Mouse (Mus musculus) liver, embryonic 13.5 days (tissue): Measurements from ENCODE around the gene Wdr1. TPM values are rescaled to one million over a fixed set of nuclear protein-coding genes. Genes with fewer than 3 reads are reported as not detected.
A peak's percentile ranks its signal among the peaks of the same experiment; 100 is the strongest.
"Not testable (repeated sequence)": the region's sequence is repeated elsewhere in the genome, so short reads cannot be mapped to it uniquely, and the experiment has no call there.

Source experiments
- ATAC-seq: fragments of 200-750 bp; cut with Nextera tagmentation; 2 replicates; pipeline ENCODE4 v1.8.0; 2017; ENCODE audit warnings: low read depth, mild to moderate bottlenecking, moderate number of reproducible peaks, moderate library complexity
- DNase-seq: peaks from one replicate; pipeline ENCODE4 v3.0.0; 2022
- H3K27ac ChIP-seq: fragments of 300-500 bp; sonication (generic); 2 replicates; pipeline ENCODE4 v1.5.1; 2015; ENCODE audit warnings: moderate library complexity, mild to moderate bottlenecking, inconsistent platforms
- H3K27me3 ChIP-seq: fragments of 300-500 bp; sonication (generic); 2 replicates; pipeline ENCODE4 v1.6.1; 2015; ENCODE audit warnings: mild to moderate bottlenecking, inconsistent platforms
- H3K36me3 ChIP-seq: fragments of 300-500 bp; sonication (generic); 2 replicates; pipeline ENCODE4 v1.6.1; 2015; ENCODE audit warnings: mild to moderate bottlenecking, inconsistent platforms
- H3K4me1 ChIP-seq: fragments of 300-500 bp; sonication (generic); replicated peaks from 2 replicates; pipeline ENCODE4 v1.6.1; 2015; ENCODE audit warnings: inconsistent platforms
- H3K4me2 ChIP-seq: fragments of 300-500 bp; sonication (generic); 2 replicates; pipeline ENCODE4 v1.6.1; 2015; ENCODE audit warnings: inconsistent platforms, mild to moderate bottlenecking, moderate library complexity
- H3K4me3 ChIP-seq: fragments of 300-500 bp; sonication (generic); replicated peaks from 2 replicates; pipeline ENCODE4 v1.5.1; 2015; ENCODE audit warnings: mild to moderate bottlenecking, inconsistent platforms
- H3K9ac ChIP-seq: fragments of 300-500 bp; sonication (generic); 2 replicates; pipeline ENCODE4 v1.6.1; 2015; ENCODE audit warnings: mild to moderate bottlenecking, inconsistent platforms
- H3K9me3 ChIP-seq: fragments of 300-500 bp; sonication (generic); replicated peaks from 2 replicates; pipeline ENCODE4 v1.6.1; 2016; ENCODE audit warnings: inconsistent platforms
- WGBS: fragments of 180-500 bp; shearing (Covaris S2); methylation state at CpG from one replicate; pipeline ENCODE4 v1.1.7; 2015; ENCODE audit not compliant: insufficient replicate concordance; 5-methylcytosine and 5-hydroxymethylcytosine counted together
- polyA plus RNA-seq: library from polyadenylated mRNA; unstranded; fragments of >200 nt; fragmentation: Nextera tagmentation; extraction: Ambion mirVana; gene quantifications from 2 replicates; pipeline ENCODE4 v1.2.1, GENCODE M21; 2015

The Wdr1 gene
- 89.7 and 98.1 TPM in 2 replicates for polyA plus RNA-seq

DNA sequence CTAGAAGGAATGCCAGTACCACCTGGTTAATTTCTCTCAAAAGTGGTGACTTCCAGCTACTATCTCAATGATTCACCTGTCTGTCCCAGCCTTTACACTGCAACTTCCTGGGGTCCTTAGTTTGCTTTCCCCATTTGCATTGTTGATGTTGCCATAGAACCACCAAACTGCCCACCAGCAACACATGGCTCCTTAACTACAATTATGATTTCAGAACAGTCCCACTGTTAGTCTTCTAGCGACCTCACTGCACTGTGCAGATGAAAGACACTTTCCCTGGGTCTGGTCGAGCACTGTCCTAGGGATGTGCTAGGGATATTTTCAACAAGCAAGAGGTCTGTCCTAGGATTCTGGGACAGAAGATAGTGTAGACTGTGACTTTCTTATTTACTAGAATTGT lies at the start of gene Wdr1:
Wdr1 (minus strand) TSS at position 101 of the 400 bp plus-strand sequence.
- no peaks in the 10 kb centered on the region for H3K27me3 ChIP-seq
- 72% methylated on average over 2 of the region's 2 CpGs for WGBS
- no peak for DNase-seq
- peaks cover 33% of the 10 kb centered on the region for H3K4me1 ChIP-seq
- no peak for ATAC-seq
- peak within 1 kb of the TSS; percentile 94 for H3K9ac ChIP-seq
- H3K27ac ChIP-seq, result peak within 1 kb of the TSS; percentile 93
- H3K36me3 ChIP-seq, result peaks cover 19% of the 10 kb centered on the region
- no peaks in the 10 kb centered on the region for H3K9me3 ChIP-seq
- H3K4me2 ChIP-seq, result peak within 1 kb of the TSS; percentile 85
- H3K4me3 ChIP-seq, result peak within 1 kb of the TSS; percentile 90

DNA sequence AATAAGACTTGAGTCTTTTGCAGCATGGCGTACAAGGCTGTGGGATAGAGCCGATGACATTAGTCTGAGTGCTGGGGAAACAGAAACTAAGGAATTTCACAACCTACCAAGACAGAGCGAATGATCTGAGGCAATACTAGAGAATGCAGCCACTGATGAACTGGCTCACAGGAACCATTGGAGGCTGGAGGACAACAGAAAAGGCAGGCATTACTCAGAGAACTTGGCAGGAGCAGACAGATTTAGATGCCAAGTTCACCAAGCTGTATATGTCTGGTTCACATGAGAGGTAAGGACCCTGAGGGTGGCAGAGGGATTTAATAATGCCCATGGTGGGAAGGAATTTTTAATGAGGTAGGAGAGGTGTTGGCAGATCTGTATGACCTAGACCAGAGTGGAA lies 48.1 kb upstream of the Wdr1 start:
- Histone ChIP-seq H3K27ac (no peak overlapping the region), H3K36me3 (no peaks in the 10 kb centered on the region), H3K4me3 (no peak overlapping the region), H3K9me3 (no peaks in the 10 kb centered on the region), H3K27me3 (no peaks in the 10 kb centered on the region), H3K4me1 (no peaks in the 10 kb centered on the region), H3K9ac (no peak overlapping the region), H3K4me2 (no peak overlapping the region)
- ATAC-seq, result no peak
- WGBS, result 65% methylated on average over 3 of the region's 3 CpGs
- DNase-seq, result no peak

DNA sequence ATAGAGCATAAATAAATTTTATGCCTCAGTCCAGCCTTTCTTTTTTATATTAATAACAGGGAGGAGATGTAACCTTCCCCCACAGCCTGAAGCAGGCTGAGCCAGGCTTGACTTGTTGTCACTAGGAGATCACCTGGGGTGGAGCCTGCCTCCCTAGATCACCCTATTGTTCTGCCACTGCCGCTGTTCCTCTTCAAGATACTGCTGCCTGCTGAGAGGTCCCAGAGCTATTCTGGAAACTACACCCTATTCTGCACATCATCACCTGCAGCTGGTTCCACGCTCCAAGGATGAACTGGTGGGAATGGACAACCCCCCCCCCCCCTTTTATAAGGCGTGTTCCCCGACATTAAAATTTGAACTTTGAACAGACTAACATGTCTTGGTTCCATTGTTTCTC lies 45.2 kb upstream of the Wdr1 start:
- ATAC-seq, H3K36me3 ChIP-seq, H3K4me2 ChIP-seq, H3K9me3 ChIP-seq, H3K4me3 ChIP-seq, H3K27me3 ChIP-seq, H3K9ac ChIP-seq, DNase-seq, H3K4me1 ChIP-seq, H3K27ac ChIP-seq: not testable (repeated sequence)
- 80% methylated on average over 4 of the region's 4 CpGs for WGBS

DNA sequence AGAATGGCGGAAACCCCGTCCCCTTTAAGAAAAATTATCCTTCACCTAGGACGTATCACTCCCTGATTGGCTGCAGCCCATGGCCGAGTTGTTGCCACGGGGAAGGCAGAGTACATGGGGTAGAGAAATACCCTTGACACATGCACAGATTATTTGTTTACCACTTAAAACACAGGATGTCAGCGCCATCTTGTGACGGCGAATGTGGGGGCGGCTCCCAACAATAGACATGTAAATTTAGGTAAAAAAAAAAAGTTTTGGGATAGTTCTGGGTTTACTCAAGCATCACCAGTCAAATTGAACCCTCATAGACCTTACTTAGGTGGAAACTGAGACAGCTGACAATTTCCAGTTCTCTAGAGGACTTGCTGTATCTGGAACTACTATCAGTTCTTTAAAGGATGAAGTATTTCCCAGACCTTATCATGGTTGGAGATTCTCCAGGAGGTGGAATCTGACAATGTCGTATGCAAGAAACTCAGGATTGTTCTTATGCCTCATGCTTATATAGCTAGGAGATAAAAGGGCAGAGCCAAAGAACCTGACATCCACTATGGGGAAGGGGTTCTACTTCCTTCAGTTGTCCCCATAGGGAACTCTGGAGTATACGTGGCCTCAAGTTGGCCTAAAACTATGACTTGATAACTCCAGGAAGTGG lies 35.8 kb upstream of the Wdr1 start:
- Histone ChIP-seq H3K4me1 (no peaks in the 10 kb centered on the region), H3K27me3 (no peaks in the 10 kb centered on the region), H3K36me3 (no peaks in the 10 kb centered on the region), H3K4me2 (no peak overlapping the region), H3K9ac (no peak overlapping the region), H3K9me3 (no peaks in the 10 kb centered on the region), H3K4me3 (no peak overlapping the region), H3K27ac (no peak overlapping the region)
- DNase-seq (peak; percentile 7), ATAC-seq (no peak)
- WGBS, result 52% methylated on average over 11 of the region's 11 CpGs

DNA sequence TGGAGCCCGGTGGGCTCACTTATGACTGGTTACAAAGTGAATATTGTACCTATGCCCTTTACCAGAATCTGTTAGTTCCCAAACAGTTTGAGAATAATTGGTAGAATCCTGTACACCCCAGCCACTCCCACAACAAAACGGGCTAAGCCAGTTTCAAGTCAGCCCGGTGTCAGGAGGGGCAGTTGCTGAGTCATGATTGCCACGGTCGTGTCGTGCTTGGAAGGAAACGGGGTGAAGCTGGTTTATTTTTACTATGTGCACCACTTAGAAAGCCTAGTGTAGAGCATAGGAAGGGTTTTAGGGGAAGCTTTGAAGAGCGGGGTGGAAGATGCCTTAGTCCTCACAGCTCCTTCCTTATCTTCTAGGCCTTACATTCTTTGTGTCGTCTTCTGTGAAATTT lies 25.9 kb upstream of the Wdr1 start:
- ATAC-seq, result no peak
- 14% methylated on average over 9 of the region's 9 CpGs for WGBS

DNA sequence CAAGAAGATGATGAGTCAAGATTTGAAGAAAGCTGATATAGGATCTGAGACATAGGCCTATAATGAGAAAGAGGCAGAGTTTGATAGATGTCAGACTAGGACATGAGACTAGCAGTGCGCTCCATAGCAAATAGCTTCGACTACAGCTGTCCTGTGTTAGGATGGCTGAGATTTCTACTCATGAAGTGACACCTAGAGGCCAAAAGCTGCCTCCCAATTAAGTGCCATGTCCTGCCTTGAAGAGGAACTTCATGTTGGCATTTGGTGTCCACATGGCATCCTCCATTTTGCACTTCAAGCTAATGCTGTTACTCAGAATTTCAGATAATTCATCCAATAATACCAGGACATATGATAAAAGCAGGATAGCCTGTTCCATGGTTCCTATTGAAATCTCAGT lies 22.4 kb upstream of the Wdr1 start:
- Histone ChIP-seq H3K9ac (no peak overlapping the region), H3K36me3 (no peaks in the 10 kb centered on the region), H3K27me3 (no peaks in the 10 kb centered on the region), H3K4me2 (no peak overlapping the region), H3K4me3 (no peak overlapping the region), H3K9me3 (no peaks in the 10 kb centered on the region), H3K4me1 (peaks cover 5% of the 10 kb centered on the region), H3K27ac (no peak overlapping the region)
- ATAC-seq, result no peak
- 72% methylated on average over 2 of the region's 2 CpGs for WGBS
- DNase-seq, result no peak

More for the DNA sequence above, 25.9 kb upstream of the Wdr1 start:
- Histone ChIP-seq H3K27ac (no peak overlapping the region), H3K9ac (no peak overlapping the region), H3K4me3 (no peak overlapping the region), H3K9me3 (no peaks in the 10 kb centered on the region), H3K27me3 (no peaks in the 10 kb centered on the region), H3K36me3 (no peaks in the 10 kb centered on the region), H3K4me1 (peaks cover 5% of the 10 kb centered on the region), H3K4me2 (no peak overlapping the region)
- peak; percentile 13 for DNase-seq

DNA sequence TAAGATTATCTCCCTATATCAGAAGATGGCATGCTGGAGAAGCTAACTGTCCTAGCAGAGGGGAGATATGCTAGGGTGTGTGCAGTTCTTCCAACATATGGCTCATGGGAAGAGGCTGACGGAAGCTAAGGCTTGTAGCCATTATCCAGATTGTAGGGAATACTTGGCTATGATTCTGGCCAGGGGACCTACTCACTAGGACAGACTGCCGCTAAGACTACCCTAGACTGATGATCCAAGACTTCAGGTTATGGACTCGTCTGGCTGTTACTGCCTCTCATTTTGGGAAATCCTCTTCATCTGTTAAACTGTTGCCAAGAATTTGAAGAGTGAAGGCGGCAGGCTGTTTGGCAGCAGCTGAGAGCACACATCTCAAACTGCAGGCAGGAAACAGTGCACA lies 20.0 kb upstream of the Wdr1 start:
- no peaks in the 10 kb centered on the region for H3K27me3 ChIP-seq
- 60% methylated on average over 4 of the region's 4 CpGs for WGBS
- no peak overlapping the region for H3K27ac ChIP-seq
- DNase-seq (no peak), ATAC-seq (no peak)
- H3K4me2 ChIP-seq, result no peak overlapping the region
- no peak overlapping the region for H3K9ac ChIP-seq
- H3K4me3 ChIP-seq, result no peak overlapping the region
- H3K9me3 ChIP-seq, result no peaks in the 10 kb centered on the region
- no peaks in the 10 kb centered on the region for H3K4me1 ChIP-seq
- no peaks in the 10 kb centered on the region for H3K36me3 ChIP-seq

DNA sequence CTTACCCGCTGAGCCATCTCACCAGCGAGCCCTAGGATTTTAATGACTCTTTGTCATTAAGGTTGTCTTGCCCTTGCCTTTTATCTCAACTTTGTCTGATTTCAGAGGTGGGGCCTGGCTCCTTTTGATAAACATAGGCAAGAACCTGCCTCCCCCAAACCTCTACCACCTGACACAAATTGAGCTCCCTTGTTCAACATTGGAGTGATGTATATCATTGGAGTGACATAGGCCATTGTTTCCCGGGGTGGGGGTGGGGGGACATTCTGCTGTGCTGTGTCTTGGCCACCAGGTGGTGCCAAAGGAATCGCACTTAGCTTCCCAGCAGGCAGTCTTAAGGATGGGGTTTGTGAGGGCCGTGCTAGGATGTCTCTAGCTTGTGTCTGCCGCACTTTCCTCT lies 17.7 kb upstream of the Wdr1 start:
- Histone ChIP-seq H3K9me3 (no peaks in the 10 kb centered on the region), H3K4me2 (no peak overlapping the region), H3K9ac (no peak overlapping the region), H3K27me3 (no peaks in the 10 kb centered on the region), H3K27ac (no peak overlapping the region), H3K4me3 (no peak overlapping the region), H3K36me3 (no peaks in the 10 kb centered on the region), H3K4me1 (no peaks in the 10 kb centered on the region)
- DNase-seq (no peak), ATAC-seq (no peak)
- 30% methylated on average over 6 of the region's 6 CpGs for WGBS

DNA sequence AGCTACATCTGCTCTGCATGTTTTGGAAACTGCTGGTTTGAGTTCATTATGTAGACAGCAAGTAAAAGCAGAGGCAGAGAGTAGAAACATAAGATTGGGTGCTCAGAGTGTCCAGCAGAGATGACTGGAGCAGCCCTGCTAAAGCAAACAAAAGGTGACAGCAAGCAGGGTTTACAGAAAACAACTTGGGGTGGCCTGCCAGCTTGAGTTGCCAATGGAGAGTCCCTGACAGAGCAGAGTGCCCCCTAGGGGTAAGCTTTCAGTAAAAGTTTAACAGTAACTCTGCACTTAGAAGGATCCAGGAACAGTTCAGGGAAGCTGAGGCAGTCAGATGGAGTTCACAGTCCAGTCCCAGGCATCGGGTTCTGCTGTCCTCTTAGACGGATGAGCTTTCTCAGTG lies 7.9 kb upstream of the Wdr1 start:
- WGBS, result 58% methylated on average over 2 of the region's 2 CpGs
- no peaks in the 10 kb centered on the region for H3K27me3 ChIP-seq
- H3K27ac ChIP-seq, result no peak overlapping the region
- DNase-seq (no peak), ATAC-seq (no peak)
- no peak overlapping the region for H3K4me3 ChIP-seq
- no peaks in the 10 kb centered on the region for H3K36me3 ChIP-seq
- H3K4me1 ChIP-seq, result no peaks in the 10 kb centered on the region
- H3K4me2 ChIP-seq, result no peak overlapping the region
- no peaks in the 10 kb centered on the region for H3K9me3 ChIP-seq
- H3K9ac ChIP-seq, result no peak overlapping the region

DNA sequence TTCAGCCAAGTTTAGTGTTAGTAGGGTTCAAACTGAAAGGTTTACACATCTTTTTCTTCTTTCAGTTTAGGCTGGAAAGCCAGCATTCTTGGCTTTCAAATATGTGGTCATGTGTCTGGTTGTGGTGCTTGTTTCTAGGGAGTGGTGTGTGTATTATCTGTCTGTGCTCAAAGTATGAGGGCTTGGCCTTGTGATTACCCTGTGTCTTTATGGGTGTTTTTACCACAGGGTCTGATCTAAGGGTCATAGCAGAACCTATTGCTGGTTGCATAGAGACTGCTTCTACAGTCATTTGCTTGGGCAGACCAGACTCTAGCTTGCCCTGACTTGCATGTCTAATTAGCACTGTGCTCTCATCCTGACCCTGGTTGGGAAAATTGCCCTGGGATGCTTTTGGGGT lies 5.6 kb upstream of the Wdr1 start:
- Histone ChIP-seq H3K9ac (no peak overlapping the region), H3K9me3 (no peaks in the 10 kb centered on the region), H3K4me2 (no peak overlapping the region), H3K4me1 (no peaks in the 10 kb centered on the region), H3K4me3 (no peak overlapping the region), H3K27ac (no peak overlapping the region), H3K27me3 (no peaks in the 10 kb centered on the region), H3K36me3 (no peaks in the 10 kb centered on the region)
- DNase-seq, result no peak
- no peak for ATAC-seq

DNA sequence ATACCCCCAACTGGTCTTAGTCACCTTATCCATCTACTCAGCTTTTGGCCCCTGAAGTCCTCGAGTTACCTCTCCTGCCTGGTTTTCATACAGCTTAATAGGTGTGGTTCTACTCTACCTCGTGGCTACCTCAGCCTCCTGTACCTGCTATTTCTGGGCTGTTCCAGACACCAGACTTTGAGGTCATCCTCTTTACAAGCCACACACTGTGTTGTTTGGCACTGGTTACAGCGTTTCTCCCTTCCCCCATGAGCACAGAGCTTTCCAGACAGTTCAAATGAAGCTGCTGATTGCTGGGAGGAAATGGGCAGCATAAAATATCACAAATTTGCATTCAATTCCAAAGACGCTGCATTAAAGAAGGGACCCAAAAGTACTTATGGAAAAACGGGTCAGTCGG lies 1.8 kb upstream of the Wdr1 start:
- Histone ChIP-seq H3K27me3 (no peaks in the 10 kb centered on the region), H3K4me3 (no peak overlapping the region), H3K9ac (no peak overlapping the region), H3K36me3 (peaks cover 2% of the 10 kb centered on the region), H3K9me3 (no peaks in the 10 kb centered on the region), H3K4me2 (no peak overlapping the region), H3K4me1 (peaks cover 22% of the 10 kb centered on the region), H3K27ac (no peak overlapping the region)
- WGBS, result 62% methylated on average over 6 of the region's 6 CpGs
- DNase-seq (no peak), ATAC-seq (no peak)

DNA sequence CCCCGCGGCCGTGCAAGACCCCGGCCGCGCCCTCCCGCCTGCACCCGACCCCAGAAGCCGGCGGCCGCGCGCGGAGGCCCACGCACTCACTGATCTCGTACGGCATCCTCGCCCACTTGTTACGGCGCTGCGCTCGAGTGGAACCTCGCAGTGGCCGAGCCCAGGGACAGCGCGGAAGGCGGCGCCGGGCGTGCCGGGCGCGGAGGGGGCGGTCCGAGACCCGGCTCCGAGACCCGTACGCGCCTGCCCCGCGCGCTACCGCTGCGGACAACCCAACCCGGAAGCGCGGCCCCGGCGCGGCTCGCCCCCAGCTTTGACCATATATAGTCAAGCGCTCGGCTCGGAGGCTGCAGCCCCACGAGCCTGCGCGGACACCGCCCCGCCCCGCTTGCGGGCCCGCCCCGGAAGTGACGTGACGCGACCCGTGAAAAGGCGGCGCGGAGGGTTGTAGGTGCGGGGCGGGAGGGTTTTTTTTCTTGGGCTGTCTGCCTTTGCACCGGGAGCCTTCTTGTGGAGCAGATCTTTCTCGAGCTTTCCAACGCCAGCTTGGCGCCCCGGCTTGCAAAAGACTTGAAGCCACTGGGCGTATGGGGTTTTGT lies 1.5 kb downstream of the Wdr1 start:
- ATAC-seq, result peak; percentile 97
- H3K9ac ChIP-seq, result peak overlapping the region; percentile 94

More for the DNA sequence above, 1.5 kb downstream of the Wdr1 start:
- Histone ChIP-seq H3K27ac (peak overlapping the region; percentile 93), H3K4me3 (peak overlapping the region; percentile 90), H3K4me2 (peak overlapping the region; percentile 85), H3K36me3 (peaks cover 33% of the 10 kb centered on the region), H3K9me3 (no peaks in the 10 kb centered on the region), H3K4me1 (peaks cover 45% of the 10 kb centered on the region), H3K27me3 (no peaks in the 10 kb centered on the region)
- peak; percentile 97 for DNase-seq
- under 1% methylated on average over 65 of the region's 79 CpGs for whole genome bisulfite sequencing
